In genomic region chr19:16715249-16715648, GRCm38 (mm10) we compare ENCODE assay signal across 16 mouse cellular contexts.
"Had no signal": no experiment of that assay in that cellular context is flagged by ENCODE, and none has a peak within 500 bp of the region (broad histone marks: within the 10 kb centered on the region; RNA-seq: fewer than 3 reads in every experiment).

No protein-coding gene starts in this region.

- H3K4me1 ChIP-seq: neural tube, embryonic 13.5 days; neural tube, embryonic 15.5 days; stomach, embryonic 15.5 days had no signal

- H3K27me3 ChIP-seq: neural tube, embryonic 13.5 days; neural tube, embryonic 15.5 days; stomach, embryonic 15.5 days had no signal

- H3K9me3 ChIP-seq: neural tube, embryonic 13.5 days; neural tube, embryonic 15.5 days; stomach, embryonic 15.5 days had no signal

- H3K4me3 ChIP-seq: neural tube, embryonic 13.5 days; neural tube, embryonic 15.5 days; stomach, embryonic 15.5 days had no signal

- H3K9ac ChIP-seq: neural tube, embryonic 13.5 days; neural tube, embryonic 15.5 days; stomach, embryonic 15.5 days had no signal

- H3K4me2 ChIP-seq: neural tube, embryonic 13.5 days; neural tube, embryonic 15.5 days; stomach, embryonic 15.5 days had no signal

- H3K36me3 ChIP-seq: neural tube, embryonic 15.5 days had no signal

- DNase-seq: retina, postnatal 1 day; right cerebral cortex, adult 18-20 months; right cerebral cortex, postnatal 14 days; right cerebral cortex, postnatal 25 days; right cerebral cortex, postnatal 4 days; spleen, adult 18-20 months; thymus, adult 18-20 months; thymus, adult 2 months; thymus, postnatal 14 days; thymus, postnatal 25 days; thymus, postnatal 36 days; thymus, postnatal 4 days had no signal

- H3K27ac ChIP-seq: neural tube, embryonic 13.5 days; neural tube, embryonic 15.5 days; stomach, embryonic 15.5 days; stomach, postnatal 0 days had no signal
